Mouse (Mus musculus): Measurements from ENCODE around the gene Arhgap19.

GRCm38 (mm10) chr19:41812525-41812924 lies 10.7 kb upstream of the Arhgap19 start:
- TF ChIP-seq CTCF (IDR thresholded peaks at IDR 0.05; ENCODE audit: low read depth) (no peak), EP300 (IDR thresholded peaks at IDR 0.05; ENCODE audit: low read depth) (no peak)

Data from liver, embryonic 14.5 days (tissue).